Mouse (Mus musculus) heart, postnatal 14 days (tissue): ENCODE measurements at regions not wholly inside any gene's neighbourhood (a gene's known extent, or its start where the extent isn't known, plus 50 kb on each side); places are given as distances from the start of the nearest gene placed in this dataset.
A peak's percentile ranks its signal among the peaks of the same experiment; 100 is the strongest.
"Not testable (repeated sequence)": the region's sequence is repeated elsewhere in the genome, so short reads cannot be mapped to it uniquely, and the experiment has no call there.

Source experiments
- DNase-seq, 2 experiments: peaks; one replicate each; pipeline ENCODE4 v3.0.0; 2021 to 2022
- intact Hi-C: fragments of 180-260 bp; cut with DNase I; formaldehyde crosslinking; loops from one replicate; pipeline ENCODE4 v1.15.1; 2025

DNA sequence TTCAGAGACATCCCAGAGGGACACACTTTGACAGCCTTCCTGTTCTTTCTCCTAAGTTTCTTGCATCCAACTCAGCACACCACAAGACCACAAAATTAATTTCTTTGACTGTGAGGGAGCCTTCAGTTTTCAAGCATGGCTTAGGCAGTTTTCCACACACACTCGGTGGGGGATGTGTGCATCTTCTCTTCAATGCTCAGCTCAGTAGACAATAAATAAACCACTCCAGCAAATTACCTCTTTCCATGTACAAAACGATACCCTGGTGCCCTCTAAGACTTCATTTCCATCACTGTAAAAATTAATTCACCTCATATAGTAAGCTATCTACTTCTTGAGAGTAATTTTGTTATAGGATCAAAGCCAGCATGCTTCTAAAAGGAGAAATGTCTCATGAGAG is 184.6 kb downstream of the Samd5 start:
- intact Hi-C loops = no loop called here
- no peak for DNase-seq

DNA sequence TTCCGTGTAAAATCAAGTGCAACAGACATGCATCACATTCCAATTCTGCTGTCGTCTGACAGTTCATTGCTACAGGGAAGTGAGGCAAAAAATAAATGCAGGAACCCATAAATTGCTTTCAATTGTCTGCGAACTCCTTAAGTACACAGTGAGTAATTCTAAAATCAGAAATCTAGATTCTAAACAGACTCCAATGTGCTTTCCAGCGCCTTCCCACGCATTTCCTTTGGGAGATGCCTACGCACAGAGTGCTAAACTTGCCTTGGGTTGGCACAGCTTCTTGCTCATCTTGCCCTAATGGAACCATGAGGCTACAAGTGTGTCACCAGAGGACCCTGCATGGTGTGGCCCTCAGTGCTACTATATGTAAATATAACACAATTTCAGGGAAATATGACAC is 212.6 kb downstream of the Samd5 start:
- intact Hi-C loops = no loop called here
- DNase-seq = no peak

DNA sequence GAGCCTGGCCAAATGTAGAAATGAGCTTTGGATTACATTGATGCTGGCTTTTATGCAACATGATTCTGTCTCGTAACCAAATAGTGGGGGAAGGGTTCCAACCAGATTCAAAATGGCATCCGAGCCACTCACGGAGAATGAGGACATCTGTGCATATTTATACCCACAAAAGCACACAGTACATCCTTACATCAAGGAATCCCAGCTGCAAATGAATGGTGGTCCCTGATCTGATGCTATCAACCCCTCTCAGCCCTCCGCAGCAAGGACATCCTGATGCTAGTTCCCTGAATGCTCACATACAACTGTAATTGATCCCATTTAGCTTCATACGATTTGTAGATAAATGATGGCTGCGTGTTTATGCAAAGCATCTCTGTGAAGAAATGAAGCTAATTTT is 215.9 kb downstream of the Samd5 start:
- intact Hi-C loops = no loop called here

DNA sequence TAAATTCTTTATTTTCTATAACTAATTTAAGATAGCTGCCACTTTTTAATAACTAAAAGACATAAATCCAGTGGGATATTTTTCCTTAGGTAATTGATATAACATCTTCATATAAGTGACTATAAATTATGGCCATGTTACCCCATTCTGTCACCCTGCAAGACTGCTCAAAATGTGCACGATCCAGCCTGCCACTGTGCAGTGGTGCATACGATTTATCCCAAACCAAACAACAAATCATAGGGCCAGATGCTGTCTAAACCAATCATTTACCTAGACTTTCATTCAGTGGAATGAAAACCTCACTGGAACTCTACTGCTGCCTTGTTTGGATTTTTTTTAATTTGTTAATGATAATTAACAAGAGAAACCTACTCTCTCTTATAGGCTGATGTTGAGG is 216.5 kb downstream of the Samd5 start:
- no peak for DNase-seq
- intact Hi-C loops = no loop called here

More for the DNA sequence above, 215.9 kb downstream of the Samd5 start:
- DNase-seq = no peak

DNA sequence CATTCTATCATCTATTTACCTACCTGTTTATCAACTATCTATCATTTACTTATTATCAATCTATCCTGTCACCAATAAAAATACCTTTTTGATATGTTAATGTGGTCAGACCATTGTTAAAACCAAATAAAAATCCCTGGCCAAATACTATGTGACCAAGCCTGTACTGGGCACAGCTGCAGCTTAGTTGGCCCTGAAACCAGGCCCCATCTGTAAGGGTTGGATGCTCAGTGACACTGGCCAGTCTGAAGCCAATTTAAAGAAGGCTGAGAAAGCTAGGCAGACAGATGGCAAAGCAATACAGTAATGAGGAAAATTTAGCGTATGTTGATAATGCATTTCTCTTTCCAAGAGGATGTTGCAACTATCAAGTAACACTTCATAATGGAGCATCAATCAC is 217.8 kb downstream of the Samd5 start:
- DNase-seq = no peak
- intact Hi-C loops = no loop called here

DNA sequence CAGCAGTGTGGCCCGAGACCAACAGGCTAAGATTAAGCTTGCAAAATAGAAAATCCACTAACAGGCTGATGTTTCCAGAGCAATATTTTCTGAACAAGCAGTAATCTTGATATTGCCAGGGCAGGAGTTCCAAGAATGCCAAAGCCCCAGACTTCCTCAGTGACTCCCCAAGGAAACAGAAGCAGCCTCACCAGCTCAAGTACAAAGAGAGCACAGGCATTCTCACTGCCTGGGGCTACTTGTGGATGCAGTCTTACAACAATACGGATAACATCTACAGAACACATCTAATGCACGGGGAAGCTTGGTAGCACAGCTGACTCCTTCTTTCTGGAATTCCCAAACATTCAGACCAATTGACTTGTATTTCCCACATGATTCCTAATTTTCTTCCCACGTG is 235.9 kb downstream of the Samd5 start:
- intact Hi-C loops = no loop called here
- no peak for DNase-seq

DNA sequence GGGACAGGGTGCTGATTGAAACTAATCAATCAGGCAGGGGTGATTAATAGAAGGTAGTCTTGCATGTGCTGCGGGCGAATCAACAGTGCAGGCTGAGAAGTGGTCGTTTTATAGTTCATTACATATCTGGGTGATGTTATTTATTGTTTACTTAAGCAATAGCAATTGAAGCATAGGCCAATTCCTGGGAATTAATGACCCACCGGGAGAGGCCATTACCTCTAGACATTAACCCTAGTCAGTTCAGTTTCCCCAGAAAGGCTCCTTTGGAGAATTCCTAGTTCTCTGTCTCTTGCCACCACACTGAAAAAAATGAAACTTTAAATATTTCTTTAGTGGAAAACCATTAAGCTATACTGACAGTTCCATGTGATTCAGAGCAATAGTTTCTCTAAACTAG is 236.6 kb downstream of the Samd5 start:
- intact Hi-C loops = no loop called here
- DNase-seq = no peak

DNA sequence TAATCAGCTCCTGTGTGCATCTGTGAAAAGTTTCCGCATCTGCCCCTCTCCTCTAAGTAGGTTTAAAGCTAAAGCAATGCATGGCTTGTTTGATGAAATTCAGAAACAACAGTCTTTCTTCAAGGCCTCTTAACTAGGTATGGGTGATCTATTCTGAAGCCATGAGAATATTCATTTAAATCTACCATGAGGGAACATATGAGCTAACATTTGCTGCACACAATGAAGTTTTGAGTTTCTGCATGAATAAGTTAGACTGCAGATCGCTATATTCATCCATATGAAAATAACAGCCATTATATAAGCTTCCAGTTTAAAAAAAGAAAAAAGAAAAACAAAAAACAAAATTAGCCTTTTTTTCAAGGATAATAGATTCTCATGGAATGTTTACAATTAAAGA is 245.9 kb downstream of the Samd5 start:
- intact Hi-C loops = no loop called here
- no peak for DNase-seq

DNA sequence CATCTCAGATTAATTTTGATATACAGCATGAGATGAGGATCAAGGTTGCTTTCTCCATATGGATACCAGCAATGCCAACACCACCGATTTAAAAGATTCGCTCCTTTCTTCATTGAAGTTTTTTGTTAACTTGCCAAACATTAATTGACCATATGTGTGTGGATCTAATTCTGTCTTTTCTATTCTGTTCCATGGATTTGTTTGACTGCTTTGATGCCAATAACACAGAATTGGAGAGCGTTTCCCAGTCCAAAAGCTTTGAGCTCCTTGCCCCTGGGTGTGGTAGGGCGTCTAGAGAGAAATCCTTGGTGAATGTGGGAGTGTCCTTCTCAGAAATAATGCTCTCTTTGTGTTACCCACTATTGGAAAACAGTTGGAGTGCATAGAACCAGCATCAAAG is 254.3 kb downstream of the Samd5 start:
- no peak for DNase-seq
- intact Hi-C loops = no loop called here

DNA sequence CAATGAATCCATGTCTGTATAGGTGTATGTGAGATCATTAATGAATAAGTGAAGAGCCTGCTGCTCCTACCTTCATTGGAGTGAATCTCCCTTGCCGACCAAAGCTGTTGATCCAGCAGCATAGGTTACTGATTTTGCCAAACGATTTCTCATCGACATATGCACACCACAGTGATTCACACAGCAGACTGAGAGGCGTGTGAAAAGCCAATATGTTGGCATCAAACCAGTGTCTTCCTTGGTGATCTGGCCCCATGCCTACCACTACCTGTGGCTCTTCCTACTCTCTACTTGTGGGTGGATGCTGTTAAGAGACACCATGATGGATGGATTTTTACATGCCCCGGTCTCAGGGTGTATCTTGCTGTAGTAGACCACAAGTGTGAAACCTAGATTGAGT is 258.3 kb downstream of the Samd5 start:
- no peak for DNase-seq
- intact Hi-C loops = no loop called here

DNA sequence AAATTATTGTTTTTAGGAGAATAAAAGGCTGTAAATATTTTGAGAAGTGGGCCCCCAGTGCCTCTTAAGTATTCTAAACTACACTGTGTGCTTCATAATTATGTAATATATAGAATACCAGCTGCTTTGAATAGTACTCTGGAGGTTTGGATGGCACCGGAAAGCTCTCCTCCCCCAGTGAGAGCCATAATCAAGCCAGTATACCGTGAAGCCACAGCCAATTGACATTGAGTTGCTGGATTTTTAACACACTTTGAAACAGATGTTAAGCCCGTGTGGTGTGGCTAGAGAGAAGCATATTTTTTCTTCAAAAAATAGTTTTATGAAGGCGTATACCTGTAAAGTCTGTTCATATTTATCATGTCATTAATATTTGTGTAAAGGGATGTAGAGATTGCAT is 268.9 kb downstream of the Samd5 start:
- intact Hi-C loops = no loop called here
- DNase-seq = no peak

DNA sequence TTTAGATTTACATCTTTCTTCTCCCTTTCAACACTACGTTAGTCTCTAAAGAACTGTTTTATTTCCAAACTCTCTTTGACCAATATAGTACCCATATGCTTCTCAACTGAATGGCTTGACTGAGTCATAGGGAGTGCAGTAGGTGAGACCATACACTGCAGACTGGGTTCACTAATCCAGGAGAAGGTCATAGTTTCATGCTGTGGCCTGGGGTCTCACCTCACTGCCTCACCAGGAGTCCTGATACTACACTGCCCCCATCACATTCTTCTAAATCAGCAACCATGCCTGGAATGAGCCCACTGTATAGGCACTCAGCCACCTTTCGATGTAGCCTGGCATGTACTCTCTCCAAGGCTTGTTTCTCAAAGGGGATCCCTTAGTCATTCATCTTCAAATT is 269.6 kb downstream of the Samd5 start:
- no peak for DNase-seq
- intact Hi-C loops = no loop called here

DNA sequence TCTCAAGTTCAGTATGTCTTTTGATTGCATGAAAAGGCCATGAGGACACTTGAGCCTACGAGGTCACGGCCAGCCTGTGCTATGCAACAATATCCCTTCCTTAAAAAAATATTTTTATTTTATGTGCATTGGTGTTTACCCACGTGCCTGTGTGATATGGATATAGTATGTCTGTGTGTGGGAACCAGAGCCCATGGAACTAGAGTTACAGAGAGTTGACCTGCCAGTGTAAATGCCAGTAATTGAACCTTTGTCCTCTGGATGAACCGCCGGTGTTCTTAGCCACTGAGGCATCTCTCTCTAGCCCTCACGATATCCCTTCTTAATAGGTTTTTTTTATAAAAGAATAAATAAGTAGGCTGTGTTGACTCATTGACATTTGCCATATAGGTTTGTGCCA is 270.0 kb downstream of the Samd5 start:
- DNase-seq = no peak
- intact Hi-C loops = no loop called here

DNA sequence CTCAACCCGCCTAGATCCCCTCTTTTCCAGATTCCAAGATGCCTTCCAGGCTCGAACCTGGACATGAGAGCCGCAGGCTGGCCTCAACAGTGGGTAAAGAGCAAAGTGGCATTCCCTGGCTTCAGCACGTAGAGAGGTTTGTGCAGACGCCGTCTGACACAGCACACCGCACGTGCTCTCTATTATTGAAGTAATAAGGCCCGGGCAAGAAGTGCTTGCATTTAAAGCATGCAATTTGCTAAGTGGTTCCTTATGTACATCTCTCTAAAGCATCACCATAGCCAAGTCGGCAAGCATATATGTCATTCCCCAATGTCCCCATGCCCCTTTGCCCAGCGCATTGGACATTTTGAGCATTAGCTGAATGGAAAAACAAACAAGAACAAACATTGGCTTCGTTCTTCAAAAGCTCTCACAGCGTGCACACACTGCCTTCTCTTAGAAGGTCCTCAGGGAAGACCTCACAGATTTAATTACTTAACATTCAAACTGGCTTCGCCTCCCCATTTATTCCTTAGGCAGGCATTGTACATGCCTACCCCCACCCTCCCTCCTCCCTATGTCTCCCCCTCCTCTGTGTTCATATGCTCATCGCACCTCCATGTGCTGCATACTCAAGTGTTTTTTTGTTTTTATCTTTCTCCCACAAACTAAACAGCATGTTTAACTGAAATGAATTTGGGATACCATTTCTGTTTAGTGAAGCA is 273.9 kb downstream of the Samd5 start:
- DNase-seq = no peak
- intact Hi-C loops = no loop called here

DNA sequence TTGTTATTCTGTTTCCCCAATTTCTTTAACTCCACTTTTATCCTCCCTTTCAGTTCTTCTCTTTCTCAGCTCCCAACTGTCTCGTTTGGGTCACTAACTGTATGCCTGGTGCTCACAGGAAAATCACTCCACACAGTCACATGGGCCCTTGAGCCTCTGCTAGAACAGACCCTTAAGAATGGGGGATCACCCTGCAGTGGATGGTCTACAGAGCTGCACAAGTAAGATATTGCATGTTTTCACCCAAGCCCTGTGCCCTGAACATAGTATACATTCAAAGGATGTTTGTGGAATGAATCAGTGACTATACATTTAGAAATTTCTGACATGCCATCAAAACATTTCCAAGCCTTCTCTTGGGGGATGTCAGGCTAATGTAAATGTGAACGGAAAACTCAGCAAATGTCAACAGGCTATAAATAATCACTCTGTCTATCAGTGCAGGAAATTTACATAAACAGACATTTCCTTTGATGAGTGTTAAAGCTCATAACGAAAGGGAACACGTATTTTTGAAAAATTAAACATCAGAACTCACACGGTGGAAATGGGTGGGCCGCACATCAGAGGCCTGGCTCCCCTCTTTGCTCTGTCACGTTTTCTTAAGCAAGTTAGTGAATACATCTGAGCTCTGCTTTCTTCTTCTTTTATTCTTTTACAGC is 297.4 kb downstream of the Samd5 start:
- DNase-seq = no peak
- intact Hi-C loops = no loop called here

DNA sequence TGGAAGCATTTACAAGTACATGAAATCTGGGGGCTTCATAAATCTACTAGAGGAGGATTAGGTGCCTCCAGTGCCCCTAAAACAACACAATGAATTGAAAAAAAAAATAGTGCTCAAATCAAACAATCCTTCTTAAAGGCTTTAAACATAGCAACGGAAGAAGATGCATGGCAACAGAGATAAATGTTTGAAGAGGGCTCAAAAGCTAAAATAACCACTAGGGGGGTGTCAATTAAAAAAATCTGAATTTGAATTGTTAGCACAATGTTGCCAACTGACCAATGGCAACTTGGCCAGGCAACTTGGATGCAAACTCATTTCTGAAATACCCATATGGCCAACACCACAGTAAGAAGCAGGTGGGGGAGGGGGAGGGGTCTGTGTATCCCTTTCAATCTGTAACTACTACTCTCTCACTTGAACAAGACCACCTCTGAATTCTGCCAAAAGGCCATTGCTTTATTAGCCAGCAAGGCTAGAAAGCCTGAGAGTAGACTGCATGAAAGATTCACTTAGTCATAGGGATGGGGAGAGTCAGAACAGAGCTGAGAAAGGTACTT is 312.6 kb downstream of the Samd5 start:
- intact Hi-C loops = no loop called here
- no peak for DNase-seq

DNA sequence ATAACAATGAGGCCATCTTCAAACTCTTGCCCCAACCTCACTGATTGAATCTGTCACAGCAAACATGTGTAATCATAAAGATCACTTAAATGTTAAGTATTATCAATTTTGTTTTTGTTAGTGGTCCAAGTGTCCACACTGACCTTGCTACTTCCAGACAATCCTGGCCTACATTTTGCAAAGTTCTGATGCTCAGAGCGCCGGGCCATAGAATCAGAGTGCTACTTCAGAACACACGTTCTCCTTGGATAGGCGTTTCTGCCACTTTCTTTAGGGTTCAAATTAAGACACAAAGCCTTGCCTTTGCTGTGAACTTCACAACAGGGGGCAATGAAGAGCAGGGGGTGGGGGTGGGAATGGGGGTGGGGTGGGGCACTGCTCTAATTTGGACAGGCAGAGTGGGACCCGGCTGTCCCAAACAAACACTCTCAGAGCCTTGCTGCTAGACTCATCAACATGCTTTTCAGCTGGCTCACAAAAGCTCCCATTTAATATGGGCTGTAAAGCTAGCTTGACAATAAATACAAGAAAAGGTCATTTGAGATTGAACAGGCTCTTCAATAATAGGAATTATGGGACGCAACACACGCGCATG is 336.7 kb downstream of the Samd5 start:
- intact Hi-C loops = no loop called here
- no peak for DNase-seq

DNA sequence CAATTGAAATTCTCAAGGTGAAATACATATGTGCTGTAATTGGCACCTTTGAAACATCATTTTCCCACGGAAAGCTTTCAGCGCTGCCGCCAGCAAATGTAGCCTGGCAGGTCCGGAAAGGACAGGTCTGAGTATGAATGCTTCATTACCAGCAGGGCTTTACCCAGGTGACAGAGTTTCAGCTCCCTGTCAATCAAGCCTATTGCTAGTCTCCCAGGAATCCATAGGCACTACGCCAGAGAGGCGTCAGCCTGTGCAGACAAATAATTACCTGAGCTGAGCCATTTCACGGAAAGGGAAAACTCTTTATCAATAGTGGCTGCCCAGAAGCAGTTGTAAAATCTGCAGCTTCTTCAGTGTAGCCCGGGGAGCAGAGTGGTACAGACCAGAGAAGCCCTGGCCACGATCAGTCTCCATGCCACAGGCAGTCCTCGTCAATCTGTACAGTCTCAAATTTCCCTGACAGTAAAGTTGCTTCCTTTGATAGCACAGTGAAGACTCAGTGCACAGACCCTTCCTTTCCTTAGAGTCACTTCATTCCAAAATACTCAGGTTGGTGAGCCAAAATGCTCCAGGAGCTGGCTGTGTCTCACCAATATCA is 340.7 kb downstream of the Samd5 start:
- intact Hi-C loops = no loop called here
- DNase-seq = no peak

DNA sequence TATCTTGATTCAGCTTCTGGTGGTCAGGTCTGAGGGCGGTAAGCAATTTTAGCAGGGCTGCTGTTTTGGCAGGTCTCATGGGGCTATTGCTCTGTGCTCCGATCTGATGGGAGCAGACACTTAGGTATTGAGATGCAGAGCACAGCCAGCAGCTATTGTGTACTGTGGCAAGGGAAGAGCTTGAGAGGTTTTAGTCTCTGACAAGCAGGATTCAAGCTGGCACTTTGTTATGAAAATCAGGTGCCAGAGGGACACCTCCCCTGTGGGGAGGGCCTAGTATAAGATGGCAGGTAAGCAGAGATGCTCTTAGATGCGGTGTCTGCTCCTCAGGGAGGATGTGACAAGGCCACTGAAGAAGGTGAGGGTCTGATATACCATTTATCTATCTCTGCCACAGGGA is 343.3 kb downstream of the Samd5 start:
- intact Hi-C loops = no loop called here
- no peak for DNase-seq

DNA sequence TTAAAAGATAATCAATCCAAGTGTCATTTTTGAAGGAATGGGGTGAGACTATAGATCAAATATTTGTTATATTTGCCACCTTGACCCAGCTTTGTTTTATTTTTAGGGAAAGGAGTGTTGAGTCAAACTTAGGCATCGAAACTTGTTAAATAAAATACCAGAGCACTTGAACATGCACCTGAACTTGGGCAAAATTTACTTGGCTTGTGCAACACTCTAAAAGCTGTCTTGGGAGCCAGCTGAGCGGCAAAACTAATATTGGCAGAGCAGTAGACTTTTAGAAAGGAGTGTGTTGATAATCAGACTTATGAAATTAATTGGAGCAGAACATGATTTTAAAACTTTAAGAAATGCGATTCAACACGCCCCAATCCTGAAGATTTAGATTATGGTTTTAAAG is 346.7 kb downstream of the Samd5 start:
- intact Hi-C loops = no loop called here
- no peak for DNase-seq

DNA sequence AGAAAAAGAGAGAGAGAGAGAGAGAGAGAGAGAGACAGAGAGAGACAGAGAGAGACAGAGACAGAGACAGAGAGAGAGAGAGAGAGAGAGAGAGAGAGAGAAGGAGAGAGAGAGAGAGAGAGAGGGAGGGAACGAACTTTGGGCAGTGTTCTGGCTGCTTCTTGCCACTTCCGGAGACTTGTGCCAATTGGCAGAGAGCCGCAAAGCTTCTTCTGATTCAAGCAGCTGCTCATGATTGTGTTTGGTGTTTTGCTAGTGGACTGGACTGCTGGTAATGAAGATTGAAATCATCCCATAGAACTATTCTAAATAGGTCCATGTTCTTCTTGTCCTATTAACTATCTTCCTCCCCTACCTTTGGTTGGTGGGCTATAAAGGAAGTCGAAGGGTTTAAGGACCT is 347.1 kb downstream of the Samd5 start:
- peak; percentile 20 to 57 for DNase-seq

DNA sequence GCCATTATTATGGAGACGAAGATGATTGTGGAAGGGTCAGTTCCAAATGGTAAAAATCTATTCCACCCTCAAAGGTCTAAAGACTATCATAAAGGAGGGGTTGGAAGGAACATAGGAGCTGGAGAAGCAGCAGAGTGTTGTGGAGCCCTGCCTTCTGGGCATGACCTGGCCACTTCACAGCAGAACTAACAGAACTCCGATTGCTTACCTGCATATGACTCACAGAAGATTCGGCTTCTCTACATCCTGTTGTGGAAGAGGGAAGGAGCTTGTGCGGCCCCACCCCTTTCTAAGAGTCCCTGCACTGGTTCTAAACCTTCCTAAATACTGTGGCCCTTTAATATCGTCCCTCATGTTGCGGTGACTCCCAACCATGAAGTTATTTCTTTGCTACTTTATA is 362.7 kb downstream of the Samd5 start:
- no peak for DNase-seq
- intact Hi-C loops = no loop called here

More for the DNA sequence above, 347.1 kb downstream of the Samd5 start:
- intact Hi-C loops = not testable (repeated sequence)
